Mouse (Mus musculus): ENCODE results near the gene Rtn4rl1. TPM values are rescaled to one million over a fixed set of nuclear protein-coding genes. Genes with fewer than 3 reads are reported as not detected.

Gene Rtn4rl1
- total RNA-seq, 2 experiments from 2014 or later, result 0.54 to 1.1 TPM

- no peak overlapping the region for H3K4me3 ChIP-seq
- no peak for TF ChIP-seq CTCF (IDR thresholded peaks at IDR 0.05)
- intact Hi-C loops (cut with DNase I), result no loop called here
- H3K27ac ChIP-seq, result no peak overlapping the region
- no peak for DNase-seq
Observed at GRCm38 (mm10) chr11:75257056-75257648, 63.6 kb downstream of the Rtn4rl1 start.

- no peak for TF ChIP-seq CTCF (IDR thresholded peaks at IDR 0.05)
- intact Hi-C loops (cut with DNase I), result no loop called here
Observed at GRCm38 (mm10) chr11:75259416-75259815, 65.8 kb downstream of the Rtn4rl1 start.

GRCm38 (mm10) chr11:75259996-75260561, 66.5 kb downstream of the Rtn4rl1 start:
- no peak overlapping the region for H3K4me3 ChIP-seq
- intact Hi-C loops (cut with DNase I), result no loop called here
- DNase-seq, result peak; percentile 78
- H3K27ac ChIP-seq, result peak overlapping the region; percentile 48
- TF ChIP-seq CTCF (IDR thresholded peaks at IDR 0.05), result no peak

More at GRCm38 (mm10) chr11:75259416-75259815, 65.8 kb downstream of the Rtn4rl1 start:
- Histone ChIP-seq H3K27ac (no peak overlapping the region), H3K4me3 (no peak overlapping the region)
- DNase-seq, result peak; percentile 37

- H3K27ac ChIP-seq, result no peak overlapping the region
- H3K4me3 ChIP-seq, result no peak overlapping the region
- TF ChIP-seq CTCF (IDR thresholded peaks at IDR 0.05), result no peak
- no peak for DNase-seq
- intact Hi-C loops (cut with DNase I), result no loop called here
Observed at GRCm38 (mm10) chr11:75261016-75261415, 67.4 kb downstream of the Rtn4rl1 start.

GRCm38 (mm10) chr11:75261730-75262129, 68.1 kb downstream of the Rtn4rl1 start:
- DNase-seq, result no peak
- no peak for TF ChIP-seq CTCF (IDR thresholded peaks at IDR 0.05)
- no peak overlapping the region for H3K27ac ChIP-seq
- no peak overlapping the region for H3K4me3 ChIP-seq
- intact Hi-C loops (cut with DNase I), result no loop called here

- intact Hi-C loops (cut with DNase I), result no loop called here
- Histone ChIP-seq H3K4me3 (no peak overlapping the region), H3K27ac (no peak overlapping the region)
- TF ChIP-seq CTCF (IDR thresholded peaks at IDR 0.05), result no peak
- no peak for DNase-seq
Observed at GRCm38 (mm10) chr11:75262181-75262580, 68.6 kb downstream of the Rtn4rl1 start.

- TF ChIP-seq CTCF (IDR thresholded peaks at IDR 0.05), result no peak
- no peak overlapping the region for H3K27ac ChIP-seq
- intact Hi-C loops (cut with DNase I), result no loop called here
- DNase-seq, result no peak
- H3K4me3 ChIP-seq, result no peak overlapping the region
Observed at GRCm38 (mm10) chr11:75262791-75263190, 69.2 kb downstream of the Rtn4rl1 start.

- intact Hi-C loops (cut with DNase I), result no loop called here
- H3K27ac ChIP-seq, result no peak overlapping the region
Observed at GRCm38 (mm10) chr11:75263274-75263963, 69.8 kb downstream of the Rtn4rl1 start.

GRCm38 (mm10) chr11:75263964-75264312, 70.4 kb downstream of the Rtn4rl1 start:
- intact Hi-C loops (cut with DNase I), result no loop called here
- TF ChIP-seq CTCF (IDR thresholded peaks at IDR 0.05), result no peak
- Histone ChIP-seq H3K4me3 (no peak overlapping the region), H3K27ac (no peak overlapping the region)
- DNase-seq, result no peak

More at GRCm38 (mm10) chr11:75263274-75263963, 69.8 kb downstream of the Rtn4rl1 start:
- no peak for TF ChIP-seq CTCF (IDR thresholded peaks at IDR 0.05)
- no peak for DNase-seq
- no peak overlapping the region for H3K4me3 ChIP-seq

- no peak overlapping the region for H3K27ac ChIP-seq
- intact Hi-C loops (cut with DNase I), result no loop called here
- H3K4me3 ChIP-seq, result no peak overlapping the region
- TF ChIP-seq CTCF (IDR thresholded peaks at IDR 0.05), result no peak
- no peak for DNase-seq
Observed at GRCm38 (mm10) chr11:75264550-75264949, 71.0 kb downstream of the Rtn4rl1 start.

- DNase-seq, result no peak
- no peak for TF ChIP-seq CTCF (IDR thresholded peaks at IDR 0.05)
- H3K4me3 ChIP-seq, result no peak overlapping the region
- intact Hi-C loops (cut with DNase I), result no loop called here
- no peak overlapping the region for H3K27ac ChIP-seq
Observed at GRCm38 (mm10) chr11:75265545-75265944, 72.0 kb downstream of the Rtn4rl1 start.

GRCm38 (mm10) chr11:75267826-75268281, 74.3 kb downstream of the Rtn4rl1 start:
- peak; percentile 77 for DNase-seq
- H3K4me3 ChIP-seq, result peak overlapping the region; percentile 42
- no peak for TF ChIP-seq CTCF (IDR thresholded peaks at IDR 0.05)
- intact Hi-C loops (cut with DNase I), result no loop called here
- H3K27ac ChIP-seq, result peak overlapping the region; percentile 64

- H3K27ac ChIP-seq, result peak overlapping the region; percentile 59
Observed at GRCm38 (mm10) chr11:75268492-75268891, 74.9 kb downstream of the Rtn4rl1 start.

More at GRCm38 (mm10) chr11:75268492-75268891, 74.9 kb downstream of the Rtn4rl1 start:
- intact Hi-C loops (cut with DNase I), result no loop called here
- TF ChIP-seq CTCF (IDR thresholded peaks at IDR 0.05), result no peak
- H3K4me3 ChIP-seq, result peak overlapping the region; percentile 42
- DNase-seq, result peak; percentile 61
